Mouse (Mus musculus): ENCODE data around the gene Aup1.

Gene Aup1

DNA sequence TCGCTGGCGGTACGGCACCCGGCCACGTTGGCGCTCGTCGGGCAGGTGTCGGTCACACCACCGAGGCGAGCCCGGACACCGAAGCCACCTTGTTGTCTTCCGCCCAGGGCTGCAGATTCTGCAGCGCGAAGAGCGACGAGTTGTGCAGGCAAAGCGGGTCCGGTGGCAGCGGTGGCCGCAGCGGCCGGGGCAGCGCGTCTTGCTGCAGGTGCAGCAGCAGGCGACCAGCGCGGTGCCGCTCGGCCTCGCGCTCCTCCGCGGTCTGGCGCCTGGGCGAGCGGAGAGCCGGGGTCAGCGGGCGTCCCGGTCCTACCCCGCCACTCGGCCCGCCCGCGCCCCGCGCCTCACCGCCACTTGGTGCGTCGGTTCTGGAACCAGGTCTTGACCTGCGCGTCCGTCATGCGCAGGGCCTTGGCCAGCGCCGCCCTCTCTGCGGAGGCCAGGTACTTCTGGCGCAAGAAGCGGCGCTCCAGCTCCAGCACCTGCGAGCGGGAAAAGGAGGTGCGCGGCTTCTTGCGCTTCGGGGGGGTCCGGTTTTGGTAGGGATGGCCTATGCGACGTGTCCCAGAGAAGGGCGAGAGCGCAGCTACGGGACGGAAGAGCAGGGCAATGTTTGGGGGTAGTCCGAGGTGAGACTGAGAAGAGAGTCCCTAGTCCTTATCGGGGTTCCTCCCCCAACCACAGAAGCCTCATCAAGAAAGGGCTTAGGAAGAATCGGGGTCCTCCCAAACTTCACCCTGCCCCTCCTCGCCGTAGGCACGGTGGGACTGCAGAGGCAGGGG is 14.6 kb downstream of the Aup1 start:
- in situ Hi-C loops (cut with MseI, MboI) = no loop called here

DNA sequence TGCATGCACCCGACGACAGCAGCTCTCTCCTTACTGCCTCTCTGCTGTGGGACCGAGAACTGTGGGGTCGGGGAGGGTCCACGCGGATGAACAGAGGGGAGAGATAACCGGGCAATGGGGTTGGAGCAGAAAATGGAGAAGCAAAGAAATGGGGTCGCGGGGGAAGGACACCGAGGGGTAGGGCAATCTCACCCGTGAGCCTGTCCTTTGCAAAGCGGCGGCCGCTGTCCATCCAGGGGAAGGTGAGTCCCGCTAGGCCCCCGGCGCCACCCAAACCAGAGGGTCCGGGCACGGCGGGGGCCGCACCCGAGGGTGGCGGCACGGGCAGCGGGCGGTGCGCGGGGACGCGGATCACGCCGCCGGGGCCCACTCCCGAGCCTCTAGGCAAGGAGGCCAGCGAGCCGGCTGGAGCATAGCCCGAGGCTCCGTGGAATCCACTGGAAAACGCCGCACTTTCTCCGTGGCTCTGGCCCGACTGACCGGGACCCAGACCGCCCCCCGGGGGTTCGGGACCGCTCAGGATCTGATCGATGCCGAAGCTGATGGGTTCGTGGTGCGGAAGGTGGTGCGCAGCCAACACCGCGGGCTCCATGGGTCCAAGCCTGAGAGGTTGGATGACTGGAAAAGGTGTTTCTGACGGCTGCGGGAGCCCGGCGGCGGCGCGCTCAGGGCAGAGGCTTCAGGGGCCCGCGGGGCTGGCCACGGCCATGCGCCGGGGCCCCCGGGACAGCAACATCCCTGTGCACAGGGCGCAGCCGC is 15.3 kb downstream of the Aup1 start:
- in situ Hi-C loops (cut with MseI, MboI) = no loop called here

DNA sequence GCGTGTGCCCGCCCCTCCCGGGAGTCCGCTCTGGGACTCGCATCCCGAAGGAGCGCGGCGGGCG is 15.8 kb downstream of the Aup1 start, which contains the start of gene Tlx2:
TSS of gene Tlx2 (minus strand) at position 47 of the 64 bp plus-strand sequence.
- in situ Hi-C loops (cut with MseI, MboI) = no loop called here

DNA sequence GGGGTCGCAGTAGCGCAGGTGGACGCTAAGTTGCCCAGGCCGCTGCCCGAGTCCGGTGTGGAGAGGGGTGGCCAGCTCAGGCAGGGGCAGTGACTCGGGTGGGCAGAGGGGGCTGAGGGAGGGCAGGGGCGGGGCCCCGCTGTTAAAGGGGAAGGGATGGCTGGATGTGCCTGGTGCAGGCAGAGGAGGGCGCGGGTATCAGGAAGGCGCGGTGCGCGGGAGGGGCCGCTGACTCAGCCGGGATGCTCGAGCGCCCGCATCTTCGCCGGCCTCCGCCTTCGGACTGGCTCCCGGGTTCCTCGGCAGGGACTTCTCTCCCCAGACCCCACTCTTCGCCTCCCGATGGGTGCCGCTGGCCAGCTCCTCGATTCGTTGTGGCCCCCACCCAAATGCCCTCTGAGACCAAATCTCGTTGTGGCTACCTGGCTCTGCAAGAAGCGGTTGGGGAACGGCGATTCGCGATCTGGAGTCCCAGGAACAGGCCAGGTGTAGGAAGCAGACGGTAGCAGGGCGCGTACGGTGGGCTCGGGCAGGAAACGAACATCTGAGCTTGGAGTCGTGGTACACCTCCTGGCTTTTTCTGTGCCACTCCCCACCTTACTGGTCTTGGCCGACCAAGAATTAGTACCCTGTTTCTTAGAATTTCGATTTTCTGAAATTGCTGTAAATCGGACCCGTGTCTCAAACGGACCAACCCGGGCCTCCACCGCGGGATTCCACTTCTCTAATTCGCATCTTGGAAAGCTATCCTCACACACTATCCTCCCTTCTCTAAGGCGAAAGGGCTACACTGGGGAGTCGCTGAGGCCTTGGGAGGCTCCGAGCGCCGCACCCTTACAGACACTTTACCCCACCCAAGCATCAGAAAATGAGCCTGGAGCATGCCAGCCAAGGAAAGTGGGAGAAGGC is 16.2 kb downstream of the Aup1 start:
- in situ Hi-C loops (cut with MseI, MboI) = no loop called here

DNA sequence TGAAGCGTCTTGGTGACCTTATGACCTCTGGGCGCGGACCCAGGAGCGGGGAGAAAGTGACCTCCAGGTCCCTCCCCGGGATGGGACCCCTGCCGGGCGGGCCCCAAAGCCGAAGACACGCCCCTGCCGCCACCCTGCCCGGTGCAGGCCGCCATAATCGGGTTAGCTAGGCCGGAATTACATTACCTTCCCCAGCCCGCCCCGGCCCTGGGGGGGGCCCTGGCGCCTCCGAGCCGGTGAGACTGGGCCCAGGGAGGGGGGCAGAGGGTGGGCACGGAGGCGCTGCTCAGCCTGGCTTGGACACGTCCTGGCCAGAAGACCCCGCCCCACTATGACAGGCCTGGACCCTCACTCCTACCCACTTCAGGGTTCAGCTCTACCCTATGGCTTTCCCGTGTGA is 16.9 kb downstream of the Aup1 start:
- in situ Hi-C loops (cut with MseI, MboI) = no loop called here

DNA sequence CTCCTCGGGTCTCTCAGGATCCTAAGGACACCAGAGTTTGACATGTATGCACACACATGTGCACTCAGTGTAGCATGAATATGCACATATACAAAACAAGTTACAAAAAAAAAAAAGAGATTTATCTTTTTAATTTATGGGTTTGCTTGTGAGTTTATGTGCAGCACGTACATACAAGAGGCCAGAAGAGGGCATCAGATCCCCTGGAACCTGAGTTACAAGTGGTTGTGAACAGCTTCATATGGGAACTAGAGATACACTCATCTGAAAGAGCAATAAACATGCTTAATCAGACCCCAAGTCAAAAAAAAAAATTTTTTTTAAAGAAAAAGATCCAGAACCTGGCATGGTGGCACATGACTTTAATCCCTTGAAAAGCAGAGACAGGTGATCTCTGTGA is 20.7 kb downstream of the Aup1 start:
- in situ Hi-C loops (cut with MseI, MboI) = loop anchor here in 1 of 2 experiments (25.0 kb wide), 1 partner anchor 88 kb away; no protein-coding TSS in a partner anchor

DNA sequence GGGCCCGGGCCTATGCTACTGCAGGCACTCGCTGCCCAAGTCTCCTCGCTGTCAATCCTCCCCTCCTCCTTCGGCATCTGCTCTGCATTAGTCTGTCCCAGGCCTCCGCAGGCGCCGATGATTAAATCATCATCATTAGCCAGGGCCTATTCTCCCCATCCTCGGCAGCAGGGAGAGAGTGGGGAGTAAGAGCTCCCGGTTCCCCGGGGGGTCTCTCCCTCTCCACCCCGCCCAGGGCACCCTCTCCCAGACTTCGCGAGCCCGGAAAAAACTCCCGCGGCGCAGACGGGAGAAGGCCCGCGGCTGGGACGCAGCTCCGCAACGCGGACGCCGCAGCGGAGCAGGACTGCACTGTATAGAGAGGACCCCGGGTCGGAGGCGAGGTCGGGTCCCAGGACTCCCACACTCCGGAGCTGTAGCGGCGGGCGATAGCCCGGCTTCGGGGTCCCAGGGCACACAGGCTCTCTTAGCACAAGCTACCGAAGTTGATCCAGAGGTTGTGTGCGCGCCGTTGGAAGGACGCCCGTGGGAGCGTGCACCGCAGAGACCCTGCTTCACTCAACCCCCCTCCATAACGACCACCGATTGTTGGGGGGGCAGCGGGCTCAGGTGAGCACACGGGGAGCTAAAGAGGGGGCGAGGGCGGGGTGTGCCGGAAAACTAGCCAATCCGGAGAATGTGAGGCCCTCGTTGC is 23.5 kb downstream of the Aup1 start, which contains the start of gene Pcgf1:
TSS of gene Pcgf1 (plus strand) at position 240 of the 694 bp plus-strand sequence.
- in situ Hi-C loops (cut with MseI, MboI) = loop anchor here in 1 of 2 experiments (25.0 kb wide), 1 partner anchor 90 kb away; no protein-coding TSS in a partner anchor

DNA sequence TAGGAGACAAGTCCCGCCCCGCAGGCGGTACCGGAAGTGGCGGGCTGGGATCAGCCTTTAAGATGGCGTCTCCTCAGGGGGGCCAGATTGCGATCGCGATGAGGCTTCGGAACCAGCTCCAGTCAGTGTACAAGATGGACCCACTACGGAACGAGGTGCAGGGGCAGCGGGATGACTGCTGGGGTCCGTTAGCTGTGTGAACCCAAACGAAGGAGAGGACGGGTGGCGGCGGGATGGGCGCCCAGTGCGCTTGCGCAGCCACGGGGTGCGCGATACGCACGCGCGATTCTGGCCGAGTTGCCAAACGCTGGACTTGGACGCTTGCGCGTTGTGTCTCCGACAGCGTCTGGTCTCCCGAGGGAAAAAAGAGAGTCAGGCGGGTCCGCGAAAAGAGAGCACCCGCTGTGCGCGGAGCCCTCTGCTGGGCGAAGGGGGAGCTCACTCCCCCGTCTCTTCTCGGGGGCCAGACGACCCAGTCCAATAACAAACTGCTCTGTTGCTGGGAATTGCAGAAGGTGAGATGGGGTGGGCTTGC is 24.1 kb downstream of the Aup1 start:
- in situ Hi-C loops (cut with MseI, MboI) = loop anchor here in 1 of 2 experiments (25.0 kb wide), 1 partner anchor 91 kb away; no protein-coding TSS in a partner anchor

DNA sequence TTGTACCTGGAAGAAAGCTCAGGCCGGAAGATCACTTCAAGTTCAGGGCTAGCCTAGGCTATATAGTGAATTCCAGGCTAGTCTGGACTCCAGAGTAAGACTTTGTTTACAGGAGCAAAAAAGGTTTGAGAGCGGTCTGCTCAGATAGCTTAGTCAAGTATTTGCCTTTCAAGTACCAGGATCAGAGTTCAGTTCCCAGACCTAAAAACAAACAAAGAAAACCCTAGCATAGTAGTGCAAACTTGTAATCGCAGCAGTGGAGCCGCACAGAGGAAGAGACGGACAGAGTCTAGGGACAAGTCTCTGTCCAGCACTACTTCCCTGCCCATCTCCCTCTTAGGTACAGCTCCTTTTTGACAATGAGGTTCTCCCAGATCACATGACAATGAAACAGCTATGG is 25.9 kb downstream of the Aup1 start:
- in situ Hi-C loops (cut with MseI, MboI) = loop anchor here in 1 of 2 experiments (25.0 kb wide), 1 partner anchor 93 kb away; no protein-coding TSS in a partner anchor

DNA sequence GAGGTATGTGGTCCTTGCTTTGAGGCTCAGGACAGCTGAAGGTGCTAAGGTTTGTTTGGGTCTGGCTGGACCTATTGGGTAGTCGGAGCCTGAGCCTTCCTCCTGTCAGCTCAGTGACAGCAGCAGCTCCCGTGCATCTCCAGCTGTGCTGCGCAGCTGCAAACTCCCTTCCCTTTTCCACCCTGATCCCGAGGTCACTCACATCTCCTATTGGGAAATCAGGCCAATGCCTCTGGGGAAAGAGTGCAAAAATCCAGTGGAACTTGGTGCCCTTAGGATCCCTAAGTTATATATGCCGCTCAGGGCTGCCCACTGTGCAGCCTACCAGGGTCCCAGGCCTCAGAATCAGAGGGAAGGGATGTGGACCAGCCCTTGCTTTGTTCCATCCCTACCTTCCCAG is 29.2 kb downstream of the Aup1 start:
- in situ Hi-C loops (cut with MseI, MboI) = loop anchor here in 1 of 2 experiments (25.0 kb wide), 1 partner anchor 96 kb away; no protein-coding TSS in a partner anchor

DNA sequence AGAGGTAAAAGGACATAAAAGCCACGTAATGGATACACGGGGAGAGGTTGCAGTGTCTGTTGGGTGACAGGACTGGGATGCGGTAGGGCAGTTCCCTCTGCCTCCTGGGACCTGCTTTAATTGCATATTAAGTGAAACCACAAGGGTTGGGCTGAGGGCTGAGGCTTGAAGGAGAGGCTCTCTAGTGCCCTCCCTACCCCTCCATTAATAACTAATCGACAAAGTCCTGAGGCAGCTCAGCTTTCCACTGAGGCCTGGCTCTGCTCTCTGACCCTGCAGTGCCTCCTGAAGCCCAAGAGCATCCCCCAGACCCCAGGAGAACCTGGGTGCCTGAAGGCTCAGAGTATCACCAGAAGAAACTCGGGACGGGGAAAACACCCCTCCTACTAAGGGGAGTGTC is 30.2 kb downstream of the Aup1 start:
- in situ Hi-C loops (cut with MseI, MboI) = loop anchor here in 1 of 2 experiments (25.0 kb wide), 1 partner anchor 97 kb away; no protein-coding TSS in a partner anchor

DNA sequence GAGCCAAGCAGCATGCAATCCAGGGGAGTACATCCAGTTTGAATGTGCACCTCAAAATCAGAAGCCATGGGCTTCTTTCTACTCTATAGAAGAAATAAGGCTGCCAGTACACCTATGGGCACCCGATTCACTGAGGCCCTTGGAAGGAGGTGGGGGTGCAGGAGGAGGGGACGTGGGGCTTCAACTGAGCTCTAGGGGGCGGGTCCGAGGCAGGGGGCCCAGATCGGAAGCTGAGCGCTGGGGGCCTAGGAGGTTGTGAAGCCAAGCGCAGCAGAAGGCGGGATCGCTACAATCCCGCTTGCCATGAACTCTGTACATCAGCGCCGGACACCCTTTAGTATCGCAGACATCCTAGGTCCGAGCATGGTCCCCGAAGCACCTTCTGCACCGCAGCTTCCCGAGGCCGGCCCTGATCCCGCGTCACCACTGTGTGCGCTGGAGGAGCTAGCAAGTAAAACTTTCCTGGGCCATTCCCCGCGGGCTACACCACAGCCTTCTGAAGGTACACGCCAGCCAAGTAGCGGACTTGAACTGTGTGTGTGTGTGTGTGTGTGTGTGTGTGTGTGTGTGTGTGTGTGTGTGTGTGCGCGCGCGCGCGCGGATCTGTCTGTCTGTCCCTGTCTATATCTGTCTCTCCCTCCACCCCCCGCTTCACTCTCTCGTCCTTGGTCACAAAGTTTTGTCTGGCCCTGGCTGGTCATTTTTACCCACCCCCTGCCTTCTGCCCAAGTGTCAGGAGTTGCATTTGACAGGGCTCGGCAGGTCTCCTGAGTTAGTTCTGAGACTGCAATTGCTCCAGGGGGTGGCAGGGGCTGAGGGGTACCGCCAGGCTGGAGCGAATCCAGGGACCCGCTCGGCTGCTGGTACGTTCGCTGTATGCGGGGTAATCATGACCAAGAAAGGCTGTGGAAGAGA is 32.1 kb downstream of the Aup1 start, which contains the start of gene Lbx2:
TSS of gene Lbx2 (plus strand) at position 247 of the 915 bp plus-strand sequence.
- in situ Hi-C loops (cut with MseI, MboI) = loop anchor here in 1 of 2 experiments (25.0 kb wide), 1 partner anchor 99 kb away; no protein-coding TSS in a partner anchor

DNA sequence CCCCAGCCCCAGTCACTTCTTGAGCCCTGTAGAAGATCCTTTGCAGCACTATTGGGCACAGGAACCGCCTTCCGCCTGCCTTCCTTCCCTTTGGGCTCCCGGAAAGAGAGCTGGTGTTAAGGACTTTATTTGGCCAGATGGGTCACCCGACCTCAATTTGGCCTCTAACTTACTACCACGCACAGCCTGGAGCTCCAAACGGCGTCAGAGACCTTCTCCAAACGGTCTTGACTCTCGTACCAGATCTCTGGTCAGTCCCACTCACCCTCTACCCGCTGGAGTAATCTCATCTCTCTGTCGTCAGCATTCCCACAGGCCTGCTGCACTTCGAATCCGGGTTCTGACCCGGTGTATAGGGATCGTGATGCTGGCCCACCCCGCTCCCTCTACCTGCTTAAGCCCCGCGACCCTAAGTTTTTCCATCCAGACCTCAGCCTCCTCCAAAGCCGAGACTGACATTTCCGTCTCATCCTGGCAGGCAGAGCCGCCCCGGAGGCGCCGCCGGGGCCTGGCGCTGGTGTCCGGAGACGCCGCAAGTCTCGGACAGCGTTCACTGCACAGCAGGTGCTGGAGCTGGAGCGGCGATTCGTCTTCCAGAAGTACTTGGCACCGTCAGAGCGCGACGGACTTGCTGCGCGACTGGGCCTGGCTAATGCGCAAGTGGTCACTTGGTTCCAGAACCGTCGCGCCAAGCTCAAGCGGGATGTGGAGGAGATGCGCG is 33.0 kb downstream of the Aup1 start:
- in situ Hi-C loops (cut with MseI, MboI) = loop anchor here in 1 of 2 experiments (25.0 kb wide), 1 partner anchor 100 kb away; no protein-coding TSS in a partner anchor

DNA sequence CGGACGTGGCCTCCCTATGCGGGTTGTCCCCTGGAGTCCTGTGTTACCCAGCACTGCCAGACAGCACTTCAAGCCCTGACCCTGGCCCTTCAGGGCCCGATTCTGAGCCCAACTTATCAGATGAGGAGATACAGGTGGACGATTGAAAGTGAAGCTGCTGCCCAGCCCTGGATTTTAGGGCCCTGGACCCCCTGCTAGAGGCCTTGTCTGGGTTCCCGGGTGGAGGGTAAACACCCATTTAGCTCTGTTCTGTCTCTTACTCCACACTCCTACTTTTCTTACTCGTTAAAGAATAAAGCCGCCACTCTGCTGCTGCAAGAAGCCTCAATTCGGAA is 33.6 kb downstream of the Aup1 start:
- in situ Hi-C loops (cut with MseI, MboI) = loop anchor here in 1 of 2 experiments (25.0 kb wide), 1 partner anchor 101 kb away; no protein-coding TSS in a partner anchor

DNA sequence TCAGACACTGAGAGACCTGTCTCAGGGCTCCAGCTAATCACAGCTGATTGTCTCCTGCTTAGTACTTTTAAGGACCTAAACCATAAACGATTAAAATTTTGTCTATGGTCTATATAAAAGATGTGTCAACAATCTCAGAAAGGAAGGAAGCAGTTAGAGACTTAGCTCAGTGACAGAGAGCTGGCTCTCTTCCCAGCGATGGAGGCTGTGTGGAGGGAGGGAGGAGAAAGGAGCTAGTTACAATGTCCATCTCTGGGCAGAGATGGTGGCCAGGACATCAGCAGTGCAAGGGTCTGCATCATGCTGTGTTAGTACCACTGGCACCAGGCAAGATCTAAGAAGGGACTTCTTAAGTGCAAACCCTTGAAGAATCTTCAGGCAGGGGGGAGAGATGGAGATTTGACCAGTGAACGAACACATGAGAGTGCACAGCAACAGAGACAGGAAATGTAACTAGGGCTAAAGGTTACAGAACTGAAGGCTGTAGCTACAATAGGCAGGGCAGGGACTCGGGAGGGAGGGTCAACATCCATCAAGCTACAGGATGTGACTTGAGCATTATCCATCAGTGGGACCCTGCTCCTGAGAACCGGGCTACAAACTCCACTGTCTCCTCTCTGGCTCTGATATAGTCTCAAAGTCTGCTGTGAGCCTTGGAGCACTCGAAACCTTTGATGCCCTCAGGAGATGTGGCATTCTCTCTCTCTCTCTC is 38.3 kb downstream of the Aup1 start:
- in situ Hi-C loops (cut with MseI, MboI) = loop anchor here in 1 of 2 experiments (25.0 kb wide), 1 partner anchor 105 kb away; no protein-coding TSS in a partner anchor

DNA sequence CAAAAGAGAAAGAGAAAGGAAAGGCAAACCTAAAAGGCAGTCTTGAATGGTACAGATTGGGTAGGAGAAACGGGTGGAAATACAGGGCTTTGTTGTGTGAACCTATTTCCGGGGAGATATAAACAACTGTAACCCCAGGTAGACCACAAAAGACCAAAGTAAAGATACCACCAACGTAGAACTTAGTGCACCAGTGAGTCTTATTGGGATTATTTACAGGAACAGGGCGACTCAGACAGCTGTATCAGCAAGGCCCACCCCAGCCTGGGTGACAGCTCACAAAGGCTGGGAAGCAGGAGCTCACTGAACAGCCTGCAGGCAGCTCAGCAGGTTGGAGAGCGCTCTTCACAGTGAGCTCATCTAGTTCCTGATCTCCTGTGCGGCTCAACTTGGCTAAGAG is 41.6 kb downstream of the Aup1 start:
- in situ Hi-C loops (cut with MseI, MboI) = loop anchor here (5.0 to 25.0 kb wide), 2 partner anchors 99 to 109 kb away; no protein-coding TSS in a partner anchor

DNA sequence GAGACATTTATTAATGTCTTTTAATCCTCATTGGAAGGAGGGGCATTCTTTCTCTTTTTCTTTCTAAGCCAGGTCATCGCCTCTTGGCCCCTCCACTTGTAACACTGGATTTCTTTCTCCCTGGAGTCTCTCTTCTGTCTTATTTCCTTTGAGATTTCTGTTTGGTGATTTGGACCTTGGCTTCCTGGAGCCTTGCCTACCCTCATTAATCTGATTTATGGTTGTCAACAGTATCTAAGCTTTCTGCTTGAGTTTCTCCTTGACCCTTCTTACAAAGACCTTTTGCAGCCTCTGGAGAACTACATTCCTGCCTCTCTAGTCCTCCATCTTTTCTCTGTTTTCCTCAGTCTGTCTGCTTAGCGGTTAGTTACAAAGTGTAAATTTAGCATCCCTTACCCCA is 44.1 kb downstream of the Aup1 start:
- in situ Hi-C loops (cut with MseI, MboI) = loop anchor here (5.0 to 25.0 kb wide), 2 partner anchors 101 to 111 kb away; no protein-coding TSS in a partner anchor

DNA sequence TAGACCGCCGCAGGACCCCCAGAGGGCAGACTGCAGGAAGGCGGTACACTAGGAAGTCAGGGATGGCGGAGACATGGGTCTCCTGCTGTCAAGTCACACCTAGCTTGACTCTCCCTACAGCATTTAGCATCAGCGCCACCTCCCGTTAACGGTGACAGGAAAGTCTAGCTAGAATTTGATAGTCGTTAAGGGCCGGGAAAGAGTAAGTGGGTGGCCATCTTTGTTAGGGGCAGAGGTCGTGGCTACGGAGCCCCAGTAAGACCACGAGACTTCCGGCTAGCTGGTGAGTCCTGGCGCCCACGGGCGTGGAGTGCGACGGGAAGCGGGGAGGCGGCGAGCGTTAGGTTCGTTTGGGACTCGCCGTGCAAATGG is 47.0 kb downstream of the Aup1 start, which contains the start of the genes Ccdc142 and Gm42688:
TSS of gene Ccdc142 (plus strand) at position 286 of the 372 bp plus-strand sequence.
TSS of gene Gm42688 (plus strand) at position 302 of the 372 bp plus-strand sequence.
- in situ Hi-C loops (cut with MseI, MboI) = no loop called here
